Mouse (Mus musculus) MEL (cell line): Measurements from ENCODE around the gene Ttll11. TPM values are rescaled to one million over a fixed set of nuclear protein-coding genes. Genes with fewer than 3 reads are reported as not detected.

Experiments
- DNase-seq: peaks from one replicate; pipeline ENCODE4 v3.0.0; 2011; ENCODE audit warnings: low read depth, low spot score
- H3K27ac ChIP-seq: 2 replicates; pipeline ENCODE4 v1.5.1; 2012; ENCODE audit warnings: low read depth, mild to moderate bottlenecking, control low read depth, low read length, moderate library complexity; ENCODE audit not compliant: control insufficient read depth
- H3K27me3 ChIP-seq, 2 experiments: fragments of 150-350 bp in 1 of 2; sonication (generic) in 1 of 2; 2 replicates each; pipeline ENCODE4 v1.6.1; 2012; ENCODE audit warnings: low read length in 2 of 2, mild to moderate bottlenecking in 2 of 2, improper control_type of control experiment in 1 of 2, moderate library complexity in 1 of 2; ENCODE audit not compliant: insufficient read depth in 2 of 2, control insufficient read depth in 1 of 2
- H3K36me3 ChIP-seq, 2 experiments: 2 replicates each; pipeline ENCODE4 v1.6.1; 2012 to 2014; ENCODE audit warnings: low read length in 2 of 2, improper control_type of control experiment in 1 of 2, inconsistent platforms in 1 of 2, mild to moderate bottlenecking in 1 of 2; ENCODE audit not compliant: insufficient read depth in 2 of 2, control insufficient read depth in 1 of 2
- H3K4me1 ChIP-seq, 2 experiments: fragments of 150-350 bp in 1 of 2; sonication (generic) in 1 of 2; 2 replicates each; pipeline ENCODE4 v1.6.1; 2012; ENCODE audit warnings: low read length in 2 of 2, improper control_type of control experiment in 1 of 2, mild to moderate bottlenecking in 1 of 2; ENCODE audit not compliant: insufficient read depth in 2 of 2, control insufficient read depth in 1 of 2
- H3K4me3 ChIP-seq, 2 experiments: fragments of 150-350 bp in 1 of 2; sonication (generic) in 1 of 2; 2 replicates each; pipeline ENCODE4 v1.5.1; 2012; ENCODE audit warnings: low read depth in 2 of 2, low read length in 2 of 2, mild to moderate bottlenecking in 2 of 2, moderate library complexity in 2 of 2, control low read depth in 1 of 2, improper control_type of control experiment in 1 of 2; ENCODE audit not compliant: control insufficient read depth in 1 of 2, insufficient read depth in 1 of 2
- H3K79me2 ChIP-seq: 2 replicates; pipeline ENCODE4 v1.6.1; 2012; ENCODE audit warnings: mild to moderate bottlenecking, low read length, moderate library complexity; ENCODE audit not compliant: control insufficient read depth, poor library complexity, insufficient read depth
- H3K9ac ChIP-seq: 2 replicates; pipeline ENCODE4 v1.6.1; 2012; ENCODE audit warnings: low read depth, mild to moderate bottlenecking, control low read depth, low read length, moderate library complexity; ENCODE audit not compliant: control insufficient read depth, poor library complexity, severe bottlenecking
- H3K9me3 ChIP-seq: fragments of 150-350 bp; sonication (generic); replicated peaks from 2 replicates; pipeline ENCODE4 v1.6.1; 2012; ENCODE audit warnings: mild to moderate bottlenecking, low read length, improper control_type of control experiment, moderate library complexity; ENCODE audit not compliant: insufficient read depth
- BHLHE40 ChIP-seq: IDR thresholded peaks from 2 replicates; pipeline ENCODE4 v1.6.1; 2012; ENCODE audit warnings: low read depth, mild to moderate bottlenecking, inconsistent platforms, low read length, improper control_type of control experiment, borderline replicate concordance
- CHD1 ChIP-seq: IDR thresholded peaks from 2 replicates; pipeline ENCODE4 v1.6.1; 2012; ENCODE audit warnings: low read depth, mild to moderate bottlenecking, inconsistent platforms, low read length, improper control_type of control experiment
- CHD2 ChIP-seq: IDR thresholded peaks from 2 replicates; pipeline ENCODE4 v1.6.1; 2011; ENCODE audit warnings: low read length, improper control_type of control experiment
- CTCF ChIP-seq, 3 experiments: IDR thresholded peaks in 2 of 3; conservative IDR thresholded peaks in 1 of 3; 2 replicates each; pipeline ENCODE4 v1.5.1; 2011 to 2012; ENCODE audit warnings: low read length in 3 of 3, low read depth in 2 of 3, mild to moderate bottlenecking in 2 of 3, improper control_type of control experiment in 1 of 3, inconsistent platforms in 1 of 3, mixed read lengths in 1 of 3, moderate library complexity in 1 of 3; ENCODE audit not compliant: control insufficient read depth in 1 of 3, insufficient read depth in 1 of 3, poor library complexity in 1 of 3, severe bottlenecking in 1 of 3
- E2F4 ChIP-seq: IDR thresholded peaks from 2 replicates; pipeline ENCODE4 v1.6.1; 2011; ENCODE audit warnings: low read depth, low read length, improper control_type of control experiment, borderline replicate concordance
- EP300 ChIP-seq, 2 experiments: IDR thresholded peaks; 2 replicates each; pipeline ENCODE4 v1.6.1; 2011; ENCODE audit warnings: improper control_type of control experiment in 2 of 2, low read length in 2 of 2, low read depth in 1 of 2, mild to moderate bottlenecking in 1 of 2
- ETS1 ChIP-seq: IDR thresholded peaks from 2 replicates; pipeline ENCODE4 v1.6.1; 2012; ENCODE audit warnings: low read depth, mild to moderate bottlenecking, inconsistent platforms, low read length, improper control_type of control experiment, moderate library complexity
- GABPA ChIP-seq: IDR thresholded peaks from 2 replicates; pipeline ENCODE4 v1.6.1; 2012; ENCODE audit warnings: low read depth, mild to moderate bottlenecking, inconsistent platforms, low read length, improper control_type of control experiment, moderate library complexity
- GATA1 ChIP-seq: IDR thresholded peaks from 2 replicates; pipeline ENCODE4 v1.6.1; 2011; ENCODE audit warnings: low read depth, low read length, improper control_type of control experiment
- MAZ ChIP-seq: IDR thresholded peaks from 2 replicates; pipeline ENCODE4 v1.6.1; 2012; ENCODE audit warnings: low read depth, mild to moderate bottlenecking, inconsistent platforms, low read length, improper control_type of control experiment
- MYC ChIP-seq: IDR thresholded peaks from 2 replicates; pipeline ENCODE4 v1.6.1; 2011; ENCODE audit warnings: low read depth, mild to moderate bottlenecking, low read length, improper control_type of control experiment, moderate library complexity
- NRF1 ChIP-seq: IDR thresholded peaks from 2 replicates; pipeline ENCODE4 v1.6.1; 2014; ENCODE audit warnings: low read depth, mild to moderate bottlenecking, inconsistent platforms, low read length, improper control_type of control experiment, moderate library complexity; ENCODE audit not compliant: poor library complexity, insufficient read depth, severe bottlenecking
- POLR2AphosphoS2 ChIP-seq: IDR thresholded peaks from 2 replicates; pipeline ENCODE4 v1.6.1; 2011; ENCODE audit warnings: low read length, improper control_type of control experiment
- POLR2AphosphoS5 ChIP-seq: IDR thresholded peaks from 2 replicates; pipeline ENCODE4 v1.6.1; 2012; ENCODE audit warnings: low read depth, borderline replicate concordance, mild to moderate bottlenecking, inconsistent platforms, low read length, moderate library complexity, mixed read lengths
- SMC3 ChIP-seq: IDR thresholded peaks from 2 replicates; pipeline ENCODE4 v1.6.1; 2011; ENCODE audit warnings: low read depth, low read length, improper control_type of control experiment
- TCF12 ChIP-seq: IDR thresholded peaks from 2 replicates; pipeline ENCODE4 v1.6.1; 2014; ENCODE audit warnings: low read depth, mild to moderate bottlenecking, inconsistent platforms, low read length, improper control_type of control experiment, moderate library complexity
- UBTF ChIP-seq: IDR thresholded peaks from 2 replicates; pipeline ENCODE4 v1.6.1; 2012; ENCODE audit warnings: low read depth, mild to moderate bottlenecking, inconsistent platforms, low read length, improper control_type of control experiment, moderate library complexity, borderline replicate concordance; ENCODE audit not compliant: insufficient read depth
- USF1 ChIP-seq: IDR thresholded peaks from 2 replicates; pipeline ENCODE4 v1.6.1; 2014; ENCODE audit warnings: low read depth, mild to moderate bottlenecking, inconsistent platforms, low read length, improper control_type of control experiment, moderate library complexity
- USF2 ChIP-seq, 2 experiments: IDR thresholded peaks; 2 replicates each; pipeline ENCODE4 v1.6.1; 2011 to 2012; ENCODE audit warnings: improper control_type of control experiment in 2 of 2, low read length in 2 of 2, borderline replicate concordance in 1 of 2, inconsistent platforms in 1 of 2, low read depth in 1 of 2, mild to moderate bottlenecking in 1 of 2; ENCODE audit not compliant: insufficient read depth in 1 of 2
- ZC3H11A ChIP-seq: IDR thresholded peaks from 2 replicates; pipeline ENCODE4 v1.6.1; 2012; ENCODE audit warnings: low read depth, mild to moderate bottlenecking, inconsistent platforms, low read length, improper control_type of control experiment
- polyA plus RNA-seq, 2 experiments: library from polyadenylated mRNA; stranded (reverse) in 1 of 2; unstranded in 1 of 2; fragments of >175 nt in 1 of 2; fragments of >200 nt in 1 of 2; gene quantifications; 2 replicates each; pipeline versions ENCODE4 v1.2.1 to v1.2.4; 2012; ENCODE audit warnings: low replicate concordance in 2 of 2, low read depth in 1 of 2; ENCODE audit not compliant: insufficient read length in 2 of 2, insufficient read depth in 1 of 2, missing spikeins in 1 of 2
- total RNA-seq: library from RNA; depleted of rRNA; stranded (reverse); fragments of 300-350 nt; gene quantifications from 2 replicates; pipeline ENCODE4 v1.2.3, GENCODE M21; 2012

The Ttll11 gene
- total and polyA plus RNA-seq, 3 experiments: 1.2 to 2.5 TPM; not detected in 1

DNA sequence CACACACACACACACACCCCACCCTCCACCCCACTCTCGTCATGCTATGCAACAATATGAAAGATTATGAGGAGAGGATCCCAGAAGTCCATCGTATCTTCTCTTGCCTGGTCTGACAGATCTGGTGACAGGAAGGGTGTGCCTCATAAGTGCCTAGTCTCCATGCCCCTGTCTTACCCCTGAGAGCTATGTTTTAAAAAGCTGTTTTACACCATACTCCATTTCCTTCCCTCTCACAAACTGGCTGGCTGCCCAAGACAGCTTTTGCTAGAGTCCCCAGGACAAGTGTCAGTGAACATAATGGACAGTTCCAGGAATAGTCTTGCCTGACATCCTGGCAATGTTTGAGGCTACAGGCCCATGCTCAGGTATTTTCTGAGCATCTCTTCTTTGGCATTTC lies 78.9 kb downstream of the Ttll11 start:
- Histone ChIP-seq H3K79me2 (no peaks in the 10 kb centered on the region), H3K4me3 (no peak overlapping the region), H3K9ac (no peak overlapping the region), H3K27me3 (no peaks in the 10 kb centered on the region), H3K4me1 (peaks cover 3 to 7% of the 10 kb centered on the region in 2 experiments; a peak in 1 of 4 replicates), H3K36me3 (no peaks in the 10 kb centered on the region), H3K27ac (no peak overlapping the region), H3K9me3 (no peaks in the 10 kb centered on the region)
- TF ChIP-seq ETS1 (peak; percentile 9; the same call in 1 of the 2 replicates), EP300 (IDR thresholded peaks at IDR 0.05; ENCODE audit: low read depth in 1 of 2, low read length in 2 of 2) (peak in 1 of 2 experiments; percentile 30; a peak in 1 of 4 replicates), TCF12 (0 out of 2 replicates have a peak, but pooled peaks have one; percentile 13), USF1 (no peak)
- peak; percentile 34 for DNase-seq

GRCm38 (mm10) chr2:35899712-35900111 lies 80.0 kb downstream of the Ttll11 start:
- H3K4me3 ChIP-seq: no peak overlapping the region
- no peak for TF ChIP-seq BHLHE40
- no peak for TF ChIP-seq UBTF
- TF ChIP-seq POLR2AphosphoS2: no peak
- no peaks in the 10 kb centered on the region for H3K9me3 ChIP-seq
- H3K4me1 ChIP-seq: peaks cover 3 to 11% of the 10 kb centered on the region in 2 experiments; a peak in 2 of 4 replicates
- DNase-seq: no peak
- no peak overlapping the region for H3K27ac ChIP-seq
- H3K79me2 ChIP-seq: no peaks in the 10 kb centered on the region
- peaks cover 0 to 3% of the 10 kb centered on the region in 2 experiments; a peak in 1 of 4 replicates for H3K36me3 ChIP-seq
- no peak overlapping the region for H3K9ac ChIP-seq
- H3K27me3 ChIP-seq: no peaks in the 10 kb centered on the region

DNA sequence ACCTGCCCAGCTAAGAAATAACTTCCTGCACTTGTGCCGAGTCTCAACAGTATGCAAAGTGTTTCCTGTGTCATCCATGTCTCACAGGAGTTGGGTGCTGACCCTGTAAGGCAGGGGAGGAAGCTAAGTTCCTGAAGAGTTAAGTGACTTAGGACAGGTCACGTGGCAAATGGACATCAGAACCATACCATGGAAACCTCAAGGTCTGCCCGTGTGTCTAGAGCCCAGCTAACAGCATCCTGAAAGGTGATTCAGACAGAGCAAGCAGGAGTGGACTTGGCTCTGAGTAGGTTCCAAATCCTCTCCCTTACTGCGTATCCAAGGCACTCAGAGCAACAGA lies 80.6 kb downstream of the Ttll11 start:
- H3K27me3 ChIP-seq: no peaks in the 10 kb centered on the region
- no peak overlapping the region for H3K9ac ChIP-seq
- no peak overlapping the region for H3K27ac ChIP-seq
- H3K4me3 ChIP-seq: no peak overlapping the region
- no peak for TF ChIP-seq CHD1
- no peak for TF ChIP-seq CHD2
- TF ChIP-seq GABPA: no peak
- TF ChIP-seq TCF12: no peak
- TF ChIP-seq GATA1: no peak
- TF ChIP-seq E2F4: no peak
- TF ChIP-seq MAZ: no peak
- TF ChIP-seq MYC: no peak
- TF ChIP-seq CTCF (IDR thresholded peaks at IDR 0.05 in 2 of 3, conservative IDR thresholded peaks at IDR 0.05 in 1 of 3; ENCODE audit: control insufficient read depth in 1 of 3, insufficient read depth in 1 of 3, low read depth in 2 of 3, low read length in 3 of 3, poor library complexity in 1 of 3, severe bottlenecking in 1 of 3): no peak
- TF ChIP-seq USF2 (IDR thresholded peaks at IDR 0.05; ENCODE audit: borderline replicate concordance in 1 of 2, insufficient read depth in 1 of 2, low read depth in 1 of 2, low read length in 2 of 2): no peak
- no peak for TF ChIP-seq POLR2AphosphoS5
- no peak for TF ChIP-seq ZC3H11A
- TF ChIP-seq NRF1: no peak
- no peak for TF ChIP-seq SMC3
- no peaks in the 10 kb centered on the region for H3K9me3 ChIP-seq
- H3K36me3 ChIP-seq: peaks cover 0 to 7% of the 10 kb centered on the region in 2 experiments; a peak in 2 of 4 replicates
- H3K4me1 ChIP-seq: peaks cover 3 to 14% of the 10 kb centered on the region in 2 experiments; a peak in 2 of 4 replicates
- no peak for DNase-seq
- H3K79me2 ChIP-seq: no peaks in the 10 kb centered on the region
